Mouse (Mus musculus) heart, postnatal 0 days (tissue): ENCODE results near the gene Mapk14.

ENCODE experiments used
- CTCF ChIP-seq: IDR thresholded peaks from 2 replicates; pipeline ENCODE4 v1.5.1; 2016; ENCODE audit warnings: antibody characterized with exemption, control low read depth, low read depth
- EP300 ChIP-seq: IDR thresholded peaks from 2 replicates; pipeline ENCODE4 v1.6.1; 2016; ENCODE audit warnings: antibody characterized with exemption, low read depth

DNA sequence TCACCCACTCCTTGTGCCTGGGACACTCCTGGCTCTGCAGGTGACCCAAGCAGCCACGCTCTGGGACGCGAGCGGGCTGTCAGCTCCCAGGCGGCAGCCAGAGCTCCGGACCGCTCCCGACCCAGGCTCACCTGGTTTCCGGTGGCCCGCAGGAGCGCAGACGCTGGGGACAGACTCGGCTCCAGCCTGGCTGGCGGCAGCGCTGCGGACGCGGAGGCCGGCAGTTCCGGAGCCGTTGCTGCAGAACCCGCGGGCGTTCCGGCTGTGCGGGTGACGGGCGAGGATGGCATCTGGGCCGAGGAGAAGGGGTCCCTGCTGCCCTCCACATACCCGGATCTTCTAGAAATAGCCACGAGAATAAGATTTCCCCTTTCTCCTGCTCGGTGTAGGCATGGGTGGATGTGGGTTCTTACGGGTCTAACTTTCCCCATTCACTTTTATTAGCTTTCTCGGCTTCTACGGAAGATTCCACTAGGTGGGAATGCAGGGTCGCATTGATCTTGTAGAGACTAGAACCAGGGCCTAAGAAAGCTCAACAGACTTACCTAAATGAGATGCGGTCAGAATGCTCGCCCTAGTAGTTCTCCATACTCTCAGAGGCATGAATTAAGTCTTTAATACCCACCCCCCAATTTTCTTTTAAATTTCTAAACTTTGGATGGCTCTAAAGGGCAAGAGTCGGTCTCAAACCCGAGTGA lies 1.4 kb upstream of the Mapk14 start, which contains the start of gene Slc26a8:
- TF ChIP-seq EP300 (no peak), CTCF (no peak)
